Mouse (Mus musculus): ENCODE data around the gene Sbk1. TPM values are rescaled to one million over a fixed set of nuclear protein-coding genes. Genes with fewer than 3 reads are reported as not detected.
"Not testable (repeated sequence)": the region's sequence is repeated elsewhere in the genome, so short reads cannot be mapped to it uniquely, and the experiment has no call there.

The Sbk1 gene
- polyA plus RNA-seq, 1 experiment from 2014 or later: 40.1 TPM

DNA sequence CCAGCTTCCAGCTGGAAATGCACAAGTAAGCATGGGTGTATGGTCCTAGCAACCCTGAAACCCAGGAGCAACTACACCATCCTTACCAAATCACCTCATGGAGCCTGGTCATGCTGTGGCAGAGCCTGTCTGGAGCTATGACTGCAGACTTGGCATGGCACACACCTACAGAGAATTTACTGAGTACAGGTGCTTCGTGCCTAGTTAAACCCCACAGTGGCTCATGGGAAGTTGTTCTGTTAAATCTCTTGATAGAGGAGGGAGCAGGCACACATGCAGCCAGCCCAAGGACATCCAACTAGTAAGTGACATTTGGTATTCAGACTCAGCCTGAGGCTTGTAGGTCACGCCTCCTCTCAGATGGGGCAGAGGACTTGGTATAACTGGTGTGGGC, 15.7 kb downstream of the Sbk1 start:
- peaks cover 50% of the 10 kb centered on the region for H3K36me3 ChIP-seq
- no peak overlapping the region for H3K27ac ChIP-seq (replicated peaks)
- H3K9me3 ChIP-seq (replicated peaks): no peaks in the 10 kb centered on the region
- 83% methylated on average over 2 of the region's 2 CpGs for WGBS
- H3K4me3 ChIP-seq (replicated peaks): no peak overlapping the region
- no peaks in the 10 kb centered on the region for H3K27me3 ChIP-seq
- no peak for ATAC-seq (ENCODE audit: insufficient number of reproducible peaks, low FRiP score, low TSS enrichment, low read depth)
- peaks cover 26% of the 10 kb centered on the region for H3K4me1 ChIP-seq
- no peak overlapping the region for H3K9ac ChIP-seq
- no peak overlapping the region for H3K4me2 ChIP-seq (replicated peaks)

DNA sequence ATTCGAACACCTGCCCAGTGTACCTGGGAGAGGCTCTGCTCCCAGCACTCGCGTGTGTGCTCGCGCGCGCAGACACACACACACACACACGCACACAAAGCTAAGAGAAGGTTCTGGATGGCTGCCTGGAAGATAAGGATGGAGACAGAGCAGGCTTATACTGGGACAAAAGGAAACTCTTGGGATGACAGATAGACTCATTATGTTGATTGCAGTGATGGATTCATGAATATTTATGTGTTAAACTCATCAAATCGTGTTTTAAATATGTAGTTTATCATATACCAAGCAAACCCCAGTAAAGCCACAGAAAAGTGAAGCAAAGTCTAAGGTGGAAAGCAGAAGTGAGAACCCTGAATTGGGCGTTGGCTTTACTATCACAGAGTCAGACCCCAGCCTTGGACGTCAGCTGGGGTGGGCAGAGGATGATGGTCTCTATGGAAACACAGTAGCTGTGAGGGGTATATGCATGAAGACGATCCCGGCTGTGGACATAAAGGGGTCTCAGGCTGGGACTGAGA, 16.2 kb downstream of the Sbk1 start:
- H3K4me1 ChIP-seq: peaks cover 26% of the 10 kb centered on the region
- peaks cover 49% of the 10 kb centered on the region for H3K36me3 ChIP-seq
- H3K27ac ChIP-seq (replicated peaks): no peak overlapping the region
- H3K4me3 ChIP-seq (replicated peaks): no peak overlapping the region
- H3K9ac ChIP-seq: no peak overlapping the region
- no peak overlapping the region for H3K4me2 ChIP-seq (replicated peaks)
- 85% methylated on average over 13 of the region's 13 CpGs for WGBS
- ATAC-seq (ENCODE audit: insufficient number of reproducible peaks, low FRiP score, low TSS enrichment, low read depth): no peak
- H3K27me3 ChIP-seq: no peaks in the 10 kb centered on the region
- H3K9me3 ChIP-seq (replicated peaks): no peaks in the 10 kb centered on the region

DNA sequence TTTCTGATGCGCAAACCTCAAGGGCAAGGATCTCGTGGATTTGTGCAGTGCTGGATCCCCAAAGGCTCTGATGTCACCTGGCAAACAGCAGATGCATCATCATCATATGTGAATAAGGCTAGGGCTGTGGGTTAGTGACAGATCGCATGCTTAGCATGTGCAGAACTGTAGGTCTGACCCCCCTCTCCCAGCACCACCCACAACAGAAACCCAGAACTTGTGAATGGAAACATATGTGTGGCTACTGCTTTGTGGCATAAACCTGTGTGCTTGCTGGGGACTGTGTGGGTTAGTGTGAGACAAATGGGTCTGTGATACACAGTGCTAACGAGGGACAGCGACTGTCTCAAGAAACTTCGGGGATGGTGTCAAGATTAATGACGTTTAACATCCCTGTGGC, 17.0 kb downstream of the Sbk1 start:
- H3K4me1 ChIP-seq: peaks cover 23% of the 10 kb centered on the region
- 81% methylated on average over 7 of the region's 7 CpGs for WGBS
- H3K9ac ChIP-seq: no peak overlapping the region
- no peaks in the 10 kb centered on the region for H3K9me3 ChIP-seq (replicated peaks)
- no peak overlapping the region for H3K4me2 ChIP-seq (replicated peaks)
- peaks cover 55% of the 10 kb centered on the region for H3K36me3 ChIP-seq
- no peak overlapping the region for H3K27ac ChIP-seq (replicated peaks)
- ATAC-seq (ENCODE audit: insufficient number of reproducible peaks, low FRiP score, low TSS enrichment, low read depth): no peak
- H3K4me3 ChIP-seq (replicated peaks): no peak overlapping the region
- H3K27me3 ChIP-seq: no peaks in the 10 kb centered on the region

DNA sequence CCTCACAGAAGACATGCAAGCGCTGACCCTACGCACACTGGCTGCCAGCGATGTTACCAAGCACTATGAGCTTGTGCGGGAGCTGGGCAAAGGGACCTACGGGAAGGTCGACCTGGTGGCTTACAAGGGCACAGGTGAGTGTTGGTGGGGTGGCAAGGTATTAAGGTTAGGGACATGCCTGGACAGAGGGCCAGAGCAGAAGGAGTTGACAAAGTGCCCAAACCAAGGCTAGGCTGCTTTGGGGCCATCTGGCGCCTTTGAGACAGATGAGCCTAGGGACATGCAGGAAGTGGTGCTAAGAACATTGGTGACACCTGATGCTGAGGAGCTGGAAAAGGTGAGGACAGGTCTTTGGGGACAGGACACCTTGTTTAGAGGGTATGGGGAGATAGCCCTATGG, 17.5 kb downstream of the Sbk1 start:
- peaks cover 55% of the 10 kb centered on the region for H3K36me3 ChIP-seq

DNA sequence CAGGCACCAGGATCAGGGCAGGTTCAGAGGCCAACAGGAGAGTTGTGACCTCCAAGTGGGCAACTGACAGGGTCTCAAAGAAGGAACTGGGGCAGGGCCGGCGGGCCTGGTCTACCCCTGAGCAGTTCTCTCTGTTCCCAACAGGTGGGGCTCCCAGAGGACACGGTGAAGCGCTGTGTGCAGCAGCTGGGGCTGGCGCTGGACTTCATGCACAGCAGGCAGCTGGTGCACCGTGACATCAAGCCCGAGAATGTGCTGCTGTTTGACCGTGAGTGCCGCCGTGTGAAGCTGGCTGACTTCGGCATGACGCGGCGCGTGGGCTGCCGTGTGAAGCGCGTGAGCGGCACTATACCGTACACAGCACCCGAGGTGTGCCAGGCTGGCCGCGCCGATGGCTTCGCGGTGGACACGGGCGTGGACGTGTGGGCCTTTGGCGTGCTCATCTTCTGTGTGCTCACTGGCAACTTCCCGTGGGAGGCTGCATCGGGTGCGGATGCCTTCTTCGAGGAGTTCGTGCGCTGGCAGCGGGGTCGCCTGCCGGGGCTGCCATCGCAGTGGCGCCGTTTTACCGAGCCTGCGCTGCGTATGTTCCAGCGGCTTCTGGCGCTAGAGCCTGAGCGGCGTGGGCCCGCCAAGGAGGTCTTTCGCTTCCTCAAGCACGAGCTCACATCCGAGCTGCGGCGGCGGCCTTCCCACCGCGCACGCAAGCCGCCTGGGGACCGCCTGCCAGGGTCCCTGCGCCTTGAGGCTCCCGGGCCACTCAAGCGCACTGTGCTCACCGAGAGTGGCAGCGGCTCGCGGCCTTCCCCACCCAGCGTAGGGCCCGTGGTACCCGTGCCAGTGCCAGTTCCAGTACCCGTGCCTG, 19.5 kb downstream of the Sbk1 start:
- no peak overlapping the region for H3K4me2 ChIP-seq (replicated peaks)
- no peaks in the 10 kb centered on the region for H3K9me3 ChIP-seq (replicated peaks)
- no peaks in the 10 kb centered on the region for H3K27me3 ChIP-seq
- ATAC-seq (ENCODE audit: insufficient number of reproducible peaks, low FRiP score, low TSS enrichment, low read depth): no peak
- no peak overlapping the region for H3K9ac ChIP-seq
- peaks cover 47% of the 10 kb centered on the region for H3K36me3 ChIP-seq
- H3K27ac ChIP-seq (replicated peaks): no peak overlapping the region
- 90% methylated on average over 72 of the region's 72 CpGs for WGBS
- H3K4me1 ChIP-seq: peaks cover 10% of the 10 kb centered on the region
- H3K4me3 ChIP-seq (replicated peaks): no peak overlapping the region

More for the DNA sequence above, 17.5 kb downstream of the Sbk1 start:
- H3K4me3 ChIP-seq (replicated peaks): no peak overlapping the region
- H3K4me1 ChIP-seq: peaks cover 17% of the 10 kb centered on the region
- ATAC-seq (ENCODE audit: insufficient number of reproducible peaks, low FRiP score, low TSS enrichment, low read depth): no peak
- no peak overlapping the region for H3K4me2 ChIP-seq (replicated peaks)
- no peak overlapping the region for H3K9ac ChIP-seq
- WGBS: 94% methylated on average over 7 of the region's 7 CpGs
- H3K27ac ChIP-seq (replicated peaks): no peak overlapping the region
- no peaks in the 10 kb centered on the region for H3K27me3 ChIP-seq
- H3K9me3 ChIP-seq (replicated peaks): no peaks in the 10 kb centered on the region

DNA sequence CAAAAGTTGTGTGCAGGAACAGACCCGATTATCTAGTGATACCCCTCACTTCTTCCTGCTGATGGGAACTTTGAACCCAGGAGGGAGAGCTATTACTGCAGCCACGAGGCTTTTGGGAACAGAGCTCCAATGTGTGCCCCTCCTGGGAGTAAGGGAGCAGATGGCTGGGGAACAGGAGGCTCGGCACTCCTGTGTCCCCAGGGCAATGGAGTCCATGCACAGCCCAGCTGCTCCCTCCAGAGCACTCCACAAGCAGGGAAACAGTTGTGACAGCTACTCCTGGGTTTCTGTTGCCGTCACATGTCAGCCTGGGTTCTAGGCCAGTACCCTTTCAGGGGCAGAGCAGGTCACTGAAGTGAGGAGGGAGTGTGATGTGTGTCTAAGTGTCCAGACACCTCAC, 20.7 kb downstream of the Sbk1 start:
- no peaks in the 10 kb centered on the region for H3K9me3 ChIP-seq (replicated peaks)
- 55% methylated on average over 4 of the region's 4 CpGs for WGBS
- H3K27me3 ChIP-seq: no peaks in the 10 kb centered on the region
- ATAC-seq (ENCODE audit: insufficient number of reproducible peaks, low FRiP score, low TSS enrichment, low read depth): 0 out of 2 replicates have a peak, but pooled peaks have one; percentile 44
- no peak overlapping the region for H3K27ac ChIP-seq (replicated peaks)
- no peak overlapping the region for H3K9ac ChIP-seq
- H3K36me3 ChIP-seq: peaks cover 47% of the 10 kb centered on the region
- no peak overlapping the region for H3K4me2 ChIP-seq (replicated peaks)
- peaks cover 3% of the 10 kb centered on the region; the same call in 1 of the 2 replicates for H3K4me1 ChIP-seq
- no peak overlapping the region for H3K4me3 ChIP-seq (replicated peaks)

DNA sequence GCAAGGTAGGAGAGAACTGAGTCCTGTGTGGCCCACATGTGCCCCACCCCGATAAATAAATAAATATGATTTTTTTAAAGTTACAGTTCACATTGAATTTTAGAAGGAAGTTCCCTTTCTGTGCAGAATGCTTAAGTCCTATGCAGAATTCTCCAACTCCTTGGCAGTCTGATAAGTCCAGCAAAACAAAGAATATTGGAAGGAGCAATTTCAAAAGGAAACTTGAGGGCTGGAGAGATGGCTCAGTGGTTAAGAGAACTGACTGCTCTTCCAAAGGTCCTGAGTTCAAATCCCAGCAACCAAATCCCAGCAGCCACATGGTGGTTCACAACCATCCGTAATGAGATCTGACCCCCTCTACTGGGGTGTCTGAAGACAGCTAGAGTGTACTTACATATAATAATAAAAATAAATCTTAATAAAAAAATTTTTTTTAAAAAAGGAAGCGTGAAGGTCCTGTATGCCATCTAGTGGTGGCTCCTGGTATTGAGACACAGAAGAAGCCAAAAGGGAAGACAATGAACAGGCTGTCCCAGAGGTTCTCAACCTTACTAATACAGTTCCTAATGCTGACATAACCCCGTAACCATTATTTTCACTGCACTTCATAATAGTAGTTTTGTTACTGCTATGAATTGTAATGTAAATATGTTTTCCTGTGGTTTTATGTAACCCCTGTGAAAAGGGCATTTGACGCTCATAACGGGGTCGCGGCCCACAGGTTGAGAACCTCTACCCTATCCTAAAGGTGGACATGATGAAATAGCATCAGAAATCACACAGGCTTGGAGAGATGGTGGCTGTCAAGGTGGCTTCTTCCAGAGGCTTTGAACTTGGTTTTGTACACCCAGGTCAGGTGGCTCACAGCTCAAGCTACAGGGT, 25.4 kb downstream of the Sbk1 start:
- ATAC-seq (ENCODE audit: insufficient number of reproducible peaks, low FRiP score, low TSS enrichment, low read depth): no peak
- Histone ChIP-seq H3K9ac (no peak overlapping the region), H3K36me3 (peaks cover 13% of the 10 kb centered on the region), H3K4me2 (replicated peaks) (no peak overlapping the region), H3K27ac (replicated peaks) (no peak overlapping the region), H3K9me3 (replicated peaks) (no peaks in the 10 kb centered on the region), H3K4me3 (replicated peaks) (no peak overlapping the region), H3K4me1 (no peaks in the 10 kb centered on the region), H3K27me3 (no peaks in the 10 kb centered on the region)
- 66% methylated on average over 8 of the region's 8 CpGs for WGBS

DNA sequence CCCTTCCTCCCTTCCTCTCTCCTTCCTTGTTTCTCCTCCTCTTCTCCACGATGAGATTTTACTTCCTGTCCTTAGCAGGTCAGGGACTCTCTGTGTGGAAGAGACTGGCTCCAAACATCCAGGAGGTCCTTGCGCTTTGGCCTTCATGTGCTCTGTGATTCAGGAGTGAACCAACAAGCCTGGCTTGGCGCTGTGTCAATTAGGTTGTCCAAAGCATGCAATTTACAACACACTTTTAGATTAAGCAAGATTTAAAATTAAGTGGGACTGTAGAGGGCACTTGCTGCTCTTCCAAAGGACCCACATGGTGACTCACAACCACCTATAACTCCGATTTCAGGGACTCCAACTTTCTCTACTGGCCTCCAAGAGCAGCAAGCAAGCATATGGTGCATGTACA, 26.4 kb downstream of the Sbk1 start:
- no peak overlapping the region for H3K4me2 ChIP-seq (replicated peaks)
- 70% methylated on average over 4 of the region's 4 CpGs for WGBS
- peaks cover 4% of the 10 kb centered on the region; the same call in 1 of the 2 replicates for H3K36me3 ChIP-seq
- H3K9me3 ChIP-seq (replicated peaks): no peaks in the 10 kb centered on the region
- no peaks in the 10 kb centered on the region for H3K27me3 ChIP-seq
- no peaks in the 10 kb centered on the region for H3K4me1 ChIP-seq
- H3K27ac ChIP-seq (replicated peaks): no peak overlapping the region
- ATAC-seq (ENCODE audit: insufficient number of reproducible peaks, low FRiP score, low TSS enrichment, low read depth): no peak
- no peak overlapping the region for H3K9ac ChIP-seq
- no peak overlapping the region for H3K4me3 ChIP-seq (replicated peaks)

DNA sequence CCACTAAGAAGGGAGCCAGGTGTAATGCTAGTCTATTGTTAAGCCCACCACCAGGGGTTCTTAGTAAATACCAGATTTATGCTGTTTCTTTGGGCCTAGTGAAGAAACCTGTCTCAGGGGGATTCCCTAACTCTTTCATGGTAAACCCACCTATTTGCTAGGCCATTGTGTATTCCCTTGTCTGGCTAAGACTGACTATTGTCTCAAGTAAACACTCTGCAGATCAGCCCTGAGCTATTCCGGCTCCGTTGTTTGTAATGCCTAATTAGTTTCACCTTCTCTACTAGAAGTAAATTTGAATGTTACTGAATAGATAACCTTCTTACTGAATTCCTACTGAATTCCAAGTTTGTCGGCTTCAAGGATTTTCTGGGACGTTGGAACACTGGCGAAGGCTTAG, 29.4 kb downstream of the Sbk1 start:
- not testable (repeated sequence) for ATAC-seq (ENCODE audit: insufficient number of reproducible peaks, low FRiP score, low TSS enrichment, low read depth); H3K9ac ChIP-seq; H3K27ac ChIP-seq (replicated peaks); H3K4me1 ChIP-seq; H3K36me3 ChIP-seq; H3K9me3 ChIP-seq (replicated peaks); H3K27me3 ChIP-seq; H3K4me2 ChIP-seq (replicated peaks); H3K4me3 ChIP-seq (replicated peaks)
- 74% methylated on average over 5 of the region's 5 CpGs for WGBS

DNA sequence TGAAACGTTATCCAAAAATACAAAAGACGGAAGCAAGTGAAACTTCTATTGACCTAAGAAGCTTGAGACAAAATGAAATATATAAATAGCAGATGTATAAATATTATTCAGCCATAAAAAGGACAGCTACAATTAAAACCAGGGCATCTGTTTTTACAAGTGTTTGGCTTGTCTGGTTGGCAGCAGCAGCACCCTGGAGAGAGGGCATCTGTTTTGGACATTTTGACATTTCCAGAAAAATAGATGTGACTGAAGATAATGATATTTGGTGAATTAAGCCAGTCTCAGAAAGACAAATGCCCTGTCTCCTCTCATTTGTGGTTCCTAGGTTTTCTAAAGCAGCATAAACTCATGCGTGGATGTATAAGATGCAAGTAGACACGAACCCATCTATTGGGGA, 39.4 kb downstream of the Sbk1 start:
- Histone ChIP-seq H3K4me3 (replicated peaks) (no peak overlapping the region), H3K9me3 (replicated peaks) (no peaks in the 10 kb centered on the region), H3K36me3 (no peaks in the 10 kb centered on the region), H3K27me3 (no peaks in the 10 kb centered on the region), H3K4me1 (no peaks in the 10 kb centered on the region), H3K9ac (no peak overlapping the region), H3K27ac (replicated peaks) (no peak overlapping the region), H3K4me2 (replicated peaks) (no peak overlapping the region)
- WGBS: 52% methylated on average over 4 of the region's 4 CpGs
- no peak for ATAC-seq (ENCODE audit: insufficient number of reproducible peaks, low FRiP score, low TSS enrichment, low read depth)

DNA sequence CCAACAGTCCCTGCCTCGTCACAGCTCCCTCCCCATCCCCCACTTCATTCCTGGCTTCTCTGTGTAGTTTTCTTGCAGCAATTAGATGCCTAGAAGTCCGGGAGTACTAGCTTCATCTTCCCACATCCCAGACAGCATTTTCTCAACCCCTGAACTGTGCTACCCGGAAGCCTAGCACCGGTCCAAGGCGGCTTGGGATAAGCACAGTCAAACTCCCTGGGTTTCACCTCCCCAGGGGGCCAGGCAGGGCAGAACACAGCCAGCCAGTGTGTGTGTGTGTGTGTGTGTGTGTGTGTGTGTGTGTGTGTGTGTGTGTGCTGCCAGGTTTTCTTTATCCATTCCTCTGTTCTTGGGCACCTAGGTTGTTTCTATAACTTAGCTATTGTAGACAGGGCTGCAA, 40.9 kb downstream of the Sbk1 start:
- Histone ChIP-seq H3K36me3 (no peaks in the 10 kb centered on the region), H3K9ac (no peak overlapping the region), H3K27ac (replicated peaks) (no peak overlapping the region), H3K4me1 (no peaks in the 10 kb centered on the region), H3K4me3 (replicated peaks) (no peak overlapping the region), H3K27me3 (no peaks in the 10 kb centered on the region), H3K4me2 (replicated peaks) (no peak overlapping the region), H3K9me3 (replicated peaks) (no peaks in the 10 kb centered on the region)
- 40% methylated on average over 5 of the region's 5 CpGs for WGBS
- no peak for ATAC-seq (ENCODE audit: insufficient number of reproducible peaks, low FRiP score, low TSS enrichment, low read depth)
